Mouse (Mus musculus): ENCODE results near the gene Dgkh.
"Not testable (repeated sequence)": the region's sequence is repeated elsewhere in the genome, so short reads cannot be mapped to it uniquely, and the experiment has no call there.

- TF ChIP-seq CEBPB (IDR thresholded peaks at IDR 0.05; ENCODE audit: low read depth); USF1 (IDR thresholded peaks at IDR 0.05; ENCODE audit: low read depth); CTCF (IDR thresholded peaks at IDR 0.05; ENCODE audit: control insufficient read depth, insufficient read depth, insufficient read length): not testable (repeated sequence)
Observed at GRCm38 (mm10) chr14:78734203-78734602, 1.6 kb upstream of the Dgkh start.
